ENCODE assay signal across 14 mouse cellular contexts in the genomic region with DNA sequence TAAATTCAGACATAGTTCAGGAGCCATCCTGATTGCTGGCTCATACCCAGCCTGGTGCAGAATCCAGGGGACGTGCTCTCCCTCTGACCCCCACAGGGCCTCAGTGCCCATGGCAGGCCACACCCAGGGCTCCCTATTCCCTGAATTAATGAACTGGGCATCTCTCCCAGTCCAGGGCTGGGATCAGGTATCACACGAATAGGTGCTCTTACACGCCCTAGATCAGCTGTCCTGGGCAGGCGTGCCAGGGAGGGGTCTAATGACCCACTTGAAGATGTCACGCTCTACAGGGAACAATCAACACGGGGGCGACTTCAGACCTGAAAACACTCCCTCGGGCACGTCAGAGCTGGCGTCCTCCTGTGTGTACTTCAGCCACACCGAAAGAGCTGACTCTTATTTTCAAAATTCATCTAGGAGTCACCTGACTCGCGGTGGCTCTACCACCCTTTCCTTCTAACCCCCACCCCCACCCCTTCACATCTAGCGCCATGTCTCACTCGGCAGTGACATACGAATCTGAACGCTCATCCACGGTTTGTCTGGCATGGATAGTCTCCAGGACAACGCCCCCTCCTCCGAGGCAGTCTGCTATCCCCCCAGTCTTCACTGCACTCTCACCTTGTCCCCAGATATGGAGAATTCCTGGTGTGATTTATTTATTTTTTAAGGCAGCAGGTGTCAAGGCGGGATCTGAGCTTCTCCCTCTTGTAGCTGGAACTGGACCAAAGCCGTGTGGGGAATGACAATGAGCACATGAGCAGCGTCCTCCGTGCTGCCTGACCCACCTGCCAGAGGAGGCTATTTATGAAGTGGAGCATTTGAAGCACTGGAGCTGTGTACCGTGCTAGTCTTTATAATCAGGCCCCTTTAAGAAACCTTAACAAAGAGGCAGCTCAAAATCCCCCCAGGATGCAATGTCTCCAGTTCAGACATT.
DNase-seq lines count a peak whose midpoint lies in the region; ATAC-seq and TF ChIP-seq lines count a peak whose summit lies in the region.
"Had no signal": no experiment of that assay in that cellular context is flagged by ENCODE, and none has a peak within 500 bp of the region (broad histone marks: within the 10 kb centered on the region; RNA-seq: fewer than 3 reads in every experiment).

No protein-coding gene starts in this region.

- H3K9ac ChIP-seq in kidney, embryonic 16.5 days (replicated peaks; ENCODE audit: low read length): no peak overlapping the region
- H3K9ac ChIP-seq: liver, embryonic 14.5 days had no signal

- H3K36me3 ChIP-seq in kidney, embryonic 16.5 days (ENCODE audit: insufficient read depth, low read length): no peaks in the 10 kb centered on the region
- H3K36me3 ChIP-seq: limb, embryonic 10.5 days had no signal

- H3K4me1 ChIP-seq in kidney, embryonic 16.5 days (ENCODE audit: insufficient read depth, low read length): peaks cover 5% of the 10 kb centered on the region

- H3K4me2 ChIP-seq in kidney, embryonic 16.5 days (replicated peaks; ENCODE audit: low read depth, low read length): peak overlapping the region; percentile 30

- no peak for TF ChIP-seq CTCF in gastrocnemius, adult 2 months (IDR thresholded peaks at IDR 0.05)

- H3K9me3 ChIP-seq in kidney, embryonic 16.5 days (ENCODE audit: low read length): no peaks in the 10 kb centered on the region
- H3K9me3 ChIP-seq: limb, embryonic 10.5 days had no signal

- no peaks in the 10 kb centered on the region for H3K27me3 ChIP-seq in kidney, embryonic 16.5 days (ENCODE audit: insufficient read depth, low read length)

- intact Hi-C loops in gastrocnemius, adult 2 months (cut with DNase I): no loop called here

- peak overlapping the region; percentile 59 for H3K4me3 ChIP-seq in gastrocnemius, adult 2 months
- no peak overlapping the region for H3K4me3 ChIP-seq in kidney, embryonic 16.5 days (ENCODE audit: low read length)
- H3K4me3 ChIP-seq: limb, embryonic 10.5 days had no signal

- peak; percentile 82 for ATAC-seq in kidney, embryonic 16.5 days (ENCODE audit: low FRiP score, low TSS enrichment)
- ATAC-seq: intestine, embryonic 16.5 days had no signal

- 48% methylated on average over 25 of the region's 25 CpGs for WGBS in kidney, embryonic 16.5 days

- peak overlapping the region; percentile 87 for H3K27ac ChIP-seq in gastrocnemius, adult 2 months
- H3K27ac ChIP-seq in kidney, embryonic 16.5 days (ENCODE audit: low read length): no peak overlapping the region
- H3K27ac ChIP-seq: limb, embryonic 10.5 days; liver, embryonic 14.5 days had no signal

- peak; percentile 84 for DNase-seq in gastrocnemius, adult 2 months
- DNase-seq in gastrocnemius, postnatal 4 days (ENCODE audit: low spot score in 2 of 2): no peak
- DNase-seq in brain, adult 2 months (ENCODE audit: low read depth, low spot score): peak; percentile 15
- peak; percentile 47 to 72 for DNase-seq in gastrocnemius, adult 8-10 months (ENCODE audit: low spot score in 2 of 2)
- no peak for DNase-seq in frontal cortex, postnatal 10 days (ENCODE audit: low spot score in 2 of 2)
- no peak for DNase-seq in embryo, embryonic 10.5 days (ENCODE audit: low spot score)
- DNase-seq: adrenal gland, postnatal 36 days; cerebellum, adult 11 months; lung, postnatal 10 days; right cerebral cortex, adult 18-20 months had no signal

Comparison
In these comparisons a context has a peak if more than half of its experiments do, and no peak if none do; other contexts are left out.
1. DNase-seq: peak in gastrocnemius, adult 2 months (single experiment), brain, adult 2 months (single experiment) and gastrocnemius, adult 8-10 months (2 of 2); none in gastrocnemius, postnatal 4 days (0 of 2), frontal cortex, postnatal 10 days (0 of 2) and embryo, embryonic 10.5 days (single experiment).